Mouse (Mus musculus) neural tube, embryonic 15.5 days (tissue): ENCODE measurements around the gene Rgs17. TPM values are rescaled to one million over a fixed set of nuclear protein-coding genes. Genes with fewer than 3 reads are reported as not detected.

Experiments used
- ATAC-seq: fragments of 200-750 bp; cut with Nextera tagmentation; 2 replicates; pipeline ENCODE4 v1.8.0; 2017; ENCODE audit warnings: mild to moderate bottlenecking, moderate TSS enrichment, moderate library complexity; ENCODE audit not compliant: low FRiP score
- H3K27ac ChIP-seq: fragments of 300-500 bp; sonication (generic); replicated peaks from 2 replicates; pipeline ENCODE4 v1.5.1; 2015; ENCODE audit warnings: mild to moderate bottlenecking, inconsistent platforms
- H3K27me3 ChIP-seq: fragments of 300-500 bp; sonication (generic); replicated peaks from 2 replicates; pipeline ENCODE4 v1.6.1; 2015; ENCODE audit warnings: inconsistent platforms
- H3K36me3 ChIP-seq: fragments of 300-500 bp; sonication (generic); 2 replicates; pipeline ENCODE4 v1.6.1; 2015; ENCODE audit warnings: inconsistent platforms
- H3K4me1 ChIP-seq: fragments of 300-500 bp; sonication (generic); 2 replicates; pipeline ENCODE4 v1.6.1; 2015; ENCODE audit warnings: inconsistent platforms
- H3K4me2 ChIP-seq: fragments of 300-500 bp; sonication (generic); 2 replicates; pipeline ENCODE4 v1.6.1; 2015; ENCODE audit warnings: inconsistent platforms, mild to moderate bottlenecking, moderate library complexity
- H3K4me3 ChIP-seq: fragments of 300-500 bp; sonication (generic); replicated peaks from 2 replicates; pipeline ENCODE4 v1.5.1; 2015; ENCODE audit warnings: mild to moderate bottlenecking, inconsistent platforms
- H3K9ac ChIP-seq: fragments of 300-500 bp; sonication (generic); replicated peaks from 2 replicates; pipeline ENCODE4 v1.6.1; 2015; ENCODE audit warnings: mild to moderate bottlenecking, inconsistent platforms
- H3K9me3 ChIP-seq: fragments of 300-500 bp; sonication (generic); replicated peaks from 2 replicates; pipeline ENCODE4 v1.6.1; 2016; ENCODE audit warnings: inconsistent platforms
- WGBS: fragments of 180-500 bp; shearing (Covaris S2); methylation state at CpG from one replicate; pipeline ENCODE4 v1.1.7; 2015; ENCODE audit warnings: mixed read lengths; 5-methylcytosine and 5-hydroxymethylcytosine counted together
- polyA plus RNA-seq: library from polyadenylated mRNA; unstranded; fragments of >200 nt; fragmentation: Nextera tagmentation; extraction: Ambion mirVana; gene quantifications from 2 replicates; pipeline ENCODE4 v1.2.1, GENCODE M21; 2015

The Rgs17 gene
- polyA plus RNA-seq, 1 experiment from 2014 or later: 31.0 TPM

DNA sequence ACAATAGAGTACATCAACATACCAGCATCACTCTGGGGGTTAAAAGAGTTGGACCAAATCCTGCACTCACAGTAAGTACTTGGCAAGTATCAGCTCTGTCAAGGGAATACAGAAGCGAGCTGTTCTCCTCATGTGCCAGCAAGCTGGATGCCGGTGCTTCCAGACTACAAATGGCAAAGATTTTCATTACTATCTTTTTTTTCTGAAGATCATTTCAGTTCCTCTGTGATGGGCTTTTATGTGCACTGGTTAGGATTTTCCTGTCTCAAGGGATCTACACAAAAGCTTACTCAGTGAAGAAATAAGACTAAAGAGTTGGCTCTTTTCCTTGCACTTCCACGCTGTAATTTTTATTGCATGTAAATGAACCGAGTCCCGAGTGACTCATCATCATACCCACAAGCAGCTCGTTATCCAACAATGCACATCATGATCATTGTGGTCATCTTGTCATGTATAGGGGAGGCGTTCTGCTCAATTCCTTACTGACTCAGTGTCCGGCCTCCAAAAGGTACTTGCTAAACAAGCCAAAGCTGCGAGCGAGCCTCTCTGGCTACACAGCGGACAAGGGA lies 54.1 kb downstream of the Rgs17 start:
- H3K4me3 ChIP-seq: no peak overlapping the region
- peak overlapping the region; percentile 39 for H3K4me2 ChIP-seq
- peak; percentile 70 for ATAC-seq
- no peaks in the 10 kb centered on the region for H3K9me3 ChIP-seq
- no peaks in the 10 kb centered on the region for H3K27me3 ChIP-seq
- no peaks in the 10 kb centered on the region for H3K36me3 ChIP-seq
- peak overlapping the region; percentile 73 for H3K27ac ChIP-seq
- peaks cover 14% of the 10 kb centered on the region for H3K4me1 ChIP-seq
- H3K9ac ChIP-seq: no peak overlapping the region
- 33% methylated on average over 11 of the region's 11 CpGs for WGBS

DNA sequence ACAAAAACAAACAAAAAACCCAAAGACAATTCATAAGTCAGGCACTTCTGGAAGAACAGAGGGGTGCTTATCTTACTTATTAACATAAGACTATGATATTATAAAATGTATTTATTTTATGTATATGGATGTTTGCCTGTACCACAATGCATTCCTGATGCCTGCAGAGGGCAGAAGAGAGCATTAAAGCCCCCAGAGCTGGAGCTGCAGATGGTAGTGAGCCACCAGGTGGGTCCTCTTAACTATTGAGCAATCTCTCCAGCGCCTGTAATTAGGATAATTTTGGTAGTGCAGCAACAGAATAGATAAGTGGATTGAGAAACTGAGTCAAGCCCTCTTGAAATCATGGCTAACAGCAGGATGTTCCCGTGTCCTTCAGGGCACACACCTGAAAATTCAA lies 56.2 kb downstream of the Rgs17 start:
- 61% methylated on average over 2 of the region's 2 CpGs for WGBS
- H3K4me1 ChIP-seq: peaks cover 14% of the 10 kb centered on the region
- ATAC-seq: no peak
- no peak overlapping the region for H3K4me3 ChIP-seq
- no peak overlapping the region for H3K9ac ChIP-seq
- no peaks in the 10 kb centered on the region for H3K27me3 ChIP-seq
- no peaks in the 10 kb centered on the region for H3K9me3 ChIP-seq
- peaks cover 11% of the 10 kb centered on the region for H3K36me3 ChIP-seq
- no peak overlapping the region for H3K27ac ChIP-seq
- H3K4me2 ChIP-seq: no peak overlapping the region

DNA sequence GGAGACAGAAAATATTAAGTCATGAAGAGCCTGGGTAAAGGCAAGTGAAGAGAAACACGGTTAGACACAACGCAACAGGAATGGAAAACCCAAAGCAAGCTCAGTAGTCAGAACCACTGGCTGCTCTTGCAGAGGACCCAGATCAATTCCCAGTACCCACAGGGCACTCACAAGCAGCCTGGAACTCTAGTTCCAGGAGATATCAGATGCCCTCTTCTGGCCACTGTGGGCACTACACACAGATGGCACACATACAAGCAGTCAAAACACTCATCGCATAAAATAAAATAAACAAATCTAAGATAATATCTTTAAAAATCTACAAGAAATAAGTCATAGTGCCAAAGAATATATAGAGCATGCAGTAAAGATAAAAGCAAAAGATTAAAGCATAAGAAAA lies 59.5 kb downstream of the Rgs17 start:
- 98% methylated on average over 3 of the region's 3 CpGs for WGBS
- no peak for ATAC-seq
- Histone ChIP-seq H3K27ac (no peak overlapping the region), H3K9me3 (no peaks in the 10 kb centered on the region), H3K27me3 (no peaks in the 10 kb centered on the region), H3K4me2 (no peak overlapping the region), H3K4me1 (peaks cover 8% of the 10 kb centered on the region), H3K9ac (no peak overlapping the region), H3K4me3 (no peak overlapping the region), H3K36me3 (peaks cover 11% of the 10 kb centered on the region)

DNA sequence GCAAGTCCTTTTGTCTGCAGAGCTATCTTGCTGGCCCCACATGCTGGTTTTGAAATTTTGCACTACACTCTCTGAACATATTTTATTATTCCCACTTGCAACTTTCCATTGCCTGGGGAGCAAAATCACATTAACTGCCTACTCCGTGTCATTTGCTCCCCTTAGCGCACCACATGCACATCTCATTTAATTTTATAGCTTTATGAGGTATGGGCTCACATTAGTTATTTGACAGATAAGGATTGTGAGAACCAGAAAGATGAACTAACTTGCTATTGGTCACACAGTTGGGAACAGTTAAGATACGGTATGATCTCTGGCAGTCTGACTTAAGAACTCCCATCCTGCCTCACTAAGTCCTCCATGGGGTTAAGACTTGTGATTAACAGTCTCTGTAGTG lies 61.4 kb downstream of the Rgs17 start:
- H3K36me3 ChIP-seq: peaks cover 11% of the 10 kb centered on the region
- 42% methylated on average over 3 of the region's 3 CpGs for WGBS

GRCm38 (mm10) chr10:5859729-5860128 lies 62.5 kb downstream of the Rgs17 start:
- ATAC-seq: no peak
- H3K27me3 ChIP-seq: no peaks in the 10 kb centered on the region
- peaks cover 11% of the 10 kb centered on the region for H3K36me3 ChIP-seq
- H3K9ac ChIP-seq: no peak overlapping the region
- peaks cover 5% of the 10 kb centered on the region for H3K4me1 ChIP-seq
- H3K9me3 ChIP-seq: no peaks in the 10 kb centered on the region
- no peak overlapping the region for H3K4me2 ChIP-seq
- H3K4me3 ChIP-seq: no peak overlapping the region
- 76% methylated on average over 4 of the region's 4 CpGs for WGBS
- no peak overlapping the region for H3K27ac ChIP-seq

More for the DNA sequence above, 61.4 kb downstream of the Rgs17 start:
- ATAC-seq: peak; percentile 55; the same call in 1 of the 2 replicates
- Histone ChIP-seq H3K4me2 (no peak overlapping the region), H3K9me3 (no peaks in the 10 kb centered on the region), H3K4me3 (no peak overlapping the region), H3K9ac (no peak overlapping the region), H3K27ac (no peak overlapping the region), H3K27me3 (no peaks in the 10 kb centered on the region), H3K4me1 (peaks cover 5% of the 10 kb centered on the region)

GRCm38 (mm10) chr10:5857996-5858549 lies 64.1 kb downstream of the Rgs17 start:
- no peaks in the 10 kb centered on the region for H3K27me3 ChIP-seq
- H3K9me3 ChIP-seq: no peaks in the 10 kb centered on the region
- peaks cover 11% of the 10 kb centered on the region for H3K36me3 ChIP-seq
- no peak for ATAC-seq
- no peak overlapping the region for H3K27ac ChIP-seq
- peaks cover 5% of the 10 kb centered on the region for H3K4me1 ChIP-seq
- H3K4me3 ChIP-seq: no peak overlapping the region
- no peak overlapping the region for H3K4me2 ChIP-seq
- H3K9ac ChIP-seq: no peak overlapping the region
- 61% methylated on average over 10 of the region's 10 CpGs for WGBS

DNA sequence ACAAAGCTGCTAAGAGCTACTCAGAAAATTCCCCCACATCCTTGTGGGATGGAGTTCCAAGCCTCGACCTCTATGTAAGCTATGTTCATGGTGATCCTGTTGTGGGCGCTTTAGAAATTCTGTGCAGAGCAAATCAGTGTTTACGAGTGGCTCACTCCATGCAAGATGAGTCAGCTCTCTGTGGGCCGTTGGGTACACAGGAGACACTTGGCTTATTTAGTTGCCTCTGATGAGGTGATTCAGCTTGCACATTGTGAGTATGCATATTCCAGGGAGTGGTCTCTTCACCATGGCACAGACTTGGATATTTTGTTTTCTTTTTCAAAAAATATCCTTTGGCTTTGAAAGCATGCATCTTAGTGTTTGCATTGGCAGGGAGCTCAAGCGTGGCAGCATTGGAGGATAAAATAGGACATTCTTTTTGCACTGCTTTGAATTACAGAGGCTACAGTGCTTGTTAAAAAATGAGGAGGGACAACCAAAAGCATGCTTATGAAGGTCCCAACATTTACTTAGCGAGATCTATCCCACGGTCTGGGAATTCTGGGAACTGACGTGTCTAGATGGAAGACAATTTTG lies 68.8 kb downstream of the Rgs17 start:
- no peaks in the 10 kb centered on the region for H3K9me3 ChIP-seq
- no peak overlapping the region for H3K4me2 ChIP-seq
- no peaks in the 10 kb centered on the region for H3K27me3 ChIP-seq
- H3K9ac ChIP-seq: no peak overlapping the region
- no peak overlapping the region for H3K27ac ChIP-seq
- no peaks in the 10 kb centered on the region for H3K4me1 ChIP-seq
- H3K36me3 ChIP-seq: no peaks in the 10 kb centered on the region
- no peak for ATAC-seq
- WGBS: 93% methylated on average over 8 of the region's 8 CpGs
- no peak overlapping the region for H3K4me3 ChIP-seq

DNA sequence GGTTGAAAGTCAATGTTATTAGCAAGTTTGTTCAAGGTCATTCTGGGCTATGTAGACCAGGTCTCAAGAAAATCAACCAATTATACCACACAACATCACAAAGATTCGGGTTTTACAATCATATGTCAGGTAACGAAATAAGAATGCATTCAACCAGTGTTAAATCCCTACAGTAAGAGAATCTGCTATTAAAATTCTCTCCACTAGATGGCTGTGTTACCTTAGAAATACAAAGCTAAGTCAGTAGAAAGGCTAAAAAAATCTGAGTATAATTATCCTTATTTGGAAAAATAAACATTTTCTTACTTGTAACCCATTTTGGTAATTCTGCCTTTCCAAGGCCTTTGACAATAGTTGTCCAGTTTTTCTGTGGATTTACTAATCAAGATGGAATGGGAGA lies 75.3 kb downstream of the Rgs17 start:
- 32% methylated on average over 2 of the region's 2 CpGs for WGBS
- no peaks in the 10 kb centered on the region for H3K4me1 ChIP-seq
- H3K4me3 ChIP-seq: no peak overlapping the region
- no peaks in the 10 kb centered on the region for H3K27me3 ChIP-seq
- no peaks in the 10 kb centered on the region for H3K9me3 ChIP-seq
- H3K9ac ChIP-seq: no peak overlapping the region
- no peak overlapping the region for H3K27ac ChIP-seq
- no peak overlapping the region for H3K4me2 ChIP-seq
- no peaks in the 10 kb centered on the region for H3K36me3 ChIP-seq
- ATAC-seq: peak; percentile 43; the same call in 1 of the 2 replicates

GRCm38 (mm10) chr10:5841369-5841768 lies 80.8 kb downstream of the Rgs17 start:
- H3K4me2 ChIP-seq: no peak overlapping the region
- H3K27me3 ChIP-seq: no peaks in the 10 kb centered on the region
- no peak for ATAC-seq
- no peaks in the 10 kb centered on the region for H3K4me1 ChIP-seq
- H3K4me3 ChIP-seq: no peak overlapping the region
- no peak overlapping the region for H3K27ac ChIP-seq
- no peak overlapping the region for H3K9ac ChIP-seq
- 77% methylated on average over 4 of the region's 4 CpGs for WGBS
- H3K36me3 ChIP-seq: peaks cover 30% of the 10 kb centered on the region
- H3K9me3 ChIP-seq: no peaks in the 10 kb centered on the region

DNA sequence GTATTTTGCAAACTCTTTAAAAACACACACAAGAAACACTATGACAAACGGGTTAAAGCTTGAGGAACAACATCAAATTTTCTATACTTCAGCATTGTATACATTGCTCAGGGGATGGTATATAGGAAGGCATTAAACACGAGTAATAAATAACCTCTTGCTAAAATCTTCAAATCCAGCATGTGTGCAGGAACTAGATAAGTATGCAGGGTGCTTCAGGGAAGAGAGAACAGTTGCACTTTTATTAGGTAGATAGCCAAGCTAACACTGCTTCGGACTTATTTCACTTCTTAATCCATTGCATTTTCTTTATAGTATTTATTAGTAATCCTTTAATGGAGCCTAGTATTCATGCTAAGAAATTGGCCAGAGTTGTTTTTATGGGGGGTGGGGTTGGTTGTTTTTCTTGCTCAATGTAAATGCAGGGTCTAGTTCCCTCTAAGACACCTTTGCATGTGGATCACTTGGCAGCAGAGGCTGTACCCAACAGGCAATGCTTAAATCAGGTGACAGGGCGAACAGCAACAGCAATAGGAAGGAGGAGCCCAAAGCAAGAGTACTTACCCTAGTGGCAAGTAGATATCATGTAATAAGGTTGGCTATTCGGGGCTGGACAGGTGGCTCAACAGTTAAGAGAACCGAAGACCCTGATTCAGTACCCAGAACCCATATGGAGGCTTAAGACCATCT lies 95.7 kb downstream of the Rgs17 start:
- peaks cover 19% of the 10 kb centered on the region for H3K4me1 ChIP-seq
- H3K9ac ChIP-seq: no peak overlapping the region
- no peaks in the 10 kb centered on the region for H3K36me3 ChIP-seq
- no peak for ATAC-seq
- H3K27me3 ChIP-seq: no peaks in the 10 kb centered on the region
- no peak overlapping the region for H3K4me3 ChIP-seq
- 82% methylated on average over 6 of the region's 6 CpGs for WGBS
- no peak overlapping the region for H3K4me2 ChIP-seq
- H3K9me3 ChIP-seq: no peaks in the 10 kb centered on the region
- no peak overlapping the region for H3K27ac ChIP-seq

GRCm38 (mm10) chr10:5824779-5825178 lies 97.4 kb downstream of the Rgs17 start:
- Histone ChIP-seq H3K36me3 (peaks cover 7% of the 10 kb centered on the region), H3K9ac (peak overlapping the region; percentile 11), H3K9me3 (no peaks in the 10 kb centered on the region), H3K4me1 (peaks cover 24% of the 10 kb centered on the region), H3K27me3 (no peaks in the 10 kb centered on the region), H3K4me2 (peak overlapping the region; percentile 61), H3K27ac (peak overlapping the region; percentile 84), H3K4me3 (peak overlapping the region; percentile 90)
- WGBS: 2% methylated on average over 3 of the region's 3 CpGs
- ATAC-seq: peak; percentile 2; the same call in 1 of the 2 replicates
